Mouse (Mus musculus) lung, postnatal 4 days (tissue): ENCODE measurements at regions not wholly inside any gene's neighbourhood (a gene's known extent, or its start where the extent isn't known, plus 50 kb on each side); places are given as distances from the start of the nearest gene placed in this dataset.
"Not testable (repeated sequence)": the region's sequence is repeated elsewhere in the genome, so short reads cannot be mapped to it uniquely, and the experiment has no call there.

Source experiments
- DNase-seq, 2 experiments: peaks; one replicate each; pipeline ENCODE4 v3.0.0; 2021

DNA sequence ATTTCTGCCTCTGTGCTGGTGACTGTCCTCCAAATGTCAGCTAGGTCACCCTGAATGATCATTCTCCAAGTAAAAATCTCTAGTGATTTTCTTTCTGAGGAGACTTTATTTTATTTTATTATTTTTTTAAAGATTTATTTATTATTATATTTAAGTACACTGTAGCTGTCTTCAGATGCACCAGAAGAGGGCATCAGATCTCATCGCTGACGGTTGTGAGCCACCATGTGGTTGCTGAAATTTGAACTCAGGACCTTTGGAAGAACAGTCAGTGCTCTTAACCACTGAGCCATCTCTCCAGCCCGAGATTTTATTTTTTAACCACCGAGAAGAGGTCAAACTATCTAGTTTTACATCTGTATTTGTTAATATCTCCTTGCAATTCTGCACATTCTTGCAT, 50.5 kb upstream of the Slc44a3 start:
- not testable (repeated sequence) for DNase-seq
